Mouse (Mus musculus): ENCODE results near the gene Pdgfb.

GRCm38 (mm10) chr15:80014321-80015210 is at the start of gene Pdgfb:
- no peak for TF ChIP-seq EP300 (optimal IDR thresholded peaks at IDR 0.05)
- TF ChIP-seq CTCF (IDR thresholded peaks at IDR 0.05; ENCODE audit: low read depth): peak; percentile 9; the same call in 1 of the 2 replicates
